Mouse (Mus musculus) kidney, adult 9 months (tissue): Measurements from ENCODE around the gene Gm9837.

Experiments
- DNase-seq: peaks from one replicate; pipeline ENCODE4 v3.0.0; 2022

Gm9837 gene

GRCm38 (mm10) chr11:53469968-53470695, at the start of gene Gm9837:
Gm9837 (minus strand) TSS chr11:53470479.
- peak; percentile 88 for DNase-seq

GRCm38 (mm10) chr11:53519207-53520121, 49.2 kb upstream of the Gm9837 start, which contains the start of gene Sept8:
Sept8 (plus strand) TSS chr11:53519257.
- DNase-seq: peak; percentile 30

- DNase-seq: no peak
Observed at GRCm38 (mm10) chr11:53518759-53519158, 48.5 kb upstream of the Gm9837 start.

- no peak for DNase-seq
Observed at GRCm38 (mm10) chr11:53516775-53517627, 46.7 kb upstream of the Gm9837 start.

- no peak for DNase-seq
Observed at GRCm38 (mm10) chr11:53510351-53510750, 40.1 kb upstream of the Gm9837 start.

GRCm38 (mm10) chr11:53508591-53508990, 38.3 kb upstream of the Gm9837 start:
- DNase-seq: no peak

- peak; percentile 37 for DNase-seq
Observed at GRCm38 (mm10) chr11:53508152-53508551, 37.9 kb upstream of the Gm9837 start.

- no peak for DNase-seq
Observed at GRCm38 (mm10) chr11:53507098-53507805, 37.0 kb upstream of the Gm9837 start.

GRCm38 (mm10) chr11:53505026-53505663, 34.9 kb upstream of the Gm9837 start:
- no peak for DNase-seq

- DNase-seq: no peak
Observed at GRCm38 (mm10) chr11:53504376-53504775, 34.1 kb upstream of the Gm9837 start.

GRCm38 (mm10) chr11:53503738-53504137, 33.5 kb upstream of the Gm9837 start:
- DNase-seq: no peak

GRCm38 (mm10) chr11:53502039-53502765, 31.9 kb upstream of the Gm9837 start:
- no peak for DNase-seq

- no peak for DNase-seq
Observed at GRCm38 (mm10) chr11:53500569-53500968, 30.3 kb upstream of the Gm9837 start.

- DNase-seq: no peak
Observed at GRCm38 (mm10) chr11:53496946-53497345, 26.7 kb upstream of the Gm9837 start.

GRCm38 (mm10) chr11:53495417-53495816, 25.1 kb upstream of the Gm9837 start:
- DNase-seq: no peak

- DNase-seq: no peak
Observed at GRCm38 (mm10) chr11:53493243-53493955, 23.1 kb upstream of the Gm9837 start.

- DNase-seq: no peak
Observed at GRCm38 (mm10) chr11:53491954-53492401, 21.7 kb upstream of the Gm9837 start.

GRCm38 (mm10) chr11:53489421-53489820, 19.1 kb upstream of the Gm9837 start:
- no peak for DNase-seq

GRCm38 (mm10) chr11:53489007-53489406, 18.7 kb upstream of the Gm9837 start:
- DNase-seq: no peak
